Mouse (Mus musculus): ENCODE measurements around the gene Olfr1058. TPM values are rescaled to one million over a fixed set of nuclear protein-coding genes. Genes with fewer than 3 reads are reported as not detected.
"Not testable (repeated sequence)": the region's sequence is repeated elsewhere in the genome, so short reads cannot be mapped to it uniquely, and the experiment has no call there.

Gene Olfr1058
- total RNA-seq (2021), result not detected

DNA sequence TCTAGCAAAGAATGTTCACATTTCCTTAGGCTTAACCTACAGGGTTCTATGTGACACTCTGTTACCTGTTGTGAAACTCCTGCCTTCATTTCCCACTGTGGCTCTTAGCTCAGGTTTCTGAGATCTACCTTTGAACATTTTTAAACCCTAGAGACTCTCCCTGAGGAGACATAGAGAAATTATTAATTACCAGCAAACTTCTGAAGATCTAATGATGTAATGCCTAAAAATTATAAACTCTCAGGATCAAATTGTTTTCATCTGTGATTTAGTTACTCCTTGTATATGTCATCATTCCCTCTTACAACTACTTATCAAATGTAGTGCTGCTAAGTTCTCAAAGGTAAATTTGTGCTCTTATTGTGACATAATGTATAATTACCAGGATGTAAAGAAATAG lies at the start of gene Olfr1058:
Olfr1058 (minus strand) TSS at position 101 of the 400 bp plus-strand sequence.
- not testable (repeated sequence) for DNase-seq (ENCODE audit: extremely low spot score in 1 of 2, low spot score in 1 of 2)

DNA sequence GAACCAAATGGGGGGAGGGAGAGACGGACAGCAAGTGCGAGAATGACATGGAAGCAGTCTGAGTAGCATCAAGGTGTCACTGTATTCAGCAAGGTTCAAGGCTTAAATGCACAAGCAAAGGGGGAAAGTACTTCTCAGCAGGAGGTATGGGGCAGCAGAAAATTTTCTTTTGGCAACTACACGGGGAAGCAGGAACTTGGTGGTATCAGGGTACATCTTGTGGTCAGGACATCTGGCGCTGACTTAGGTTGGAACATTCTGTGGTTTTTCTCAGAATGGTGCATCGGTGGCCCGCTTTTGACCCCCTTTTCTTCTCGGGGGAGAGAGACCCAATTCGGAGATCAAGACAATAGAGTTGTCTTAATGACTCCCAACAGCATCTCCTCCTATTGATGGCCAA lies 40.1 kb upstream of the Olfr1058 start:
- not testable (repeated sequence) for DNase-seq (ENCODE audit: extremely low spot score in 1 of 2, low spot score in 1 of 2)

DNA sequence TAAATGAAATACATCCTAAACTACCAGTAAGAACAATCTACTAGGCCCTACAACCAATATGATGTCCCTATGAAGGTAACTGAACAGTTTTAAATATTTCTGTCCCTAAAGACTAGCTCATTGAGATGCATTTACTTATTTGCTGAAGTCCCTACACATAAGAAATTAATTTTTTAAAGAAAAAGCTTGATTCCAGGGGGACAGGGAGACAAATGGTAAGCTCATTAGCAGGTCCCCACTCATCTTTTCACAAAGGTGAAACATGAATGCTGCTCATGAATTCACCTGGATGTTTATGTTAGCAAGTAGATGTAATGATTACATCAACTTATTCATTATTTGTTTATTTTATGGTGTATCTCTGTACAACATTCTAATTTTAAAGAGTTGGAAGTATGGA lies 38.3 kb upstream of the Olfr1058 start, which contains the start of gene Olfr1062:
Olfr1062 (minus strand) TSS at position 101 of the 400 bp plus-strand sequence.
- DNase-seq (ENCODE audit: extremely low spot score in 1 of 2, low spot score in 1 of 2), result not testable (repeated sequence)

DNA sequence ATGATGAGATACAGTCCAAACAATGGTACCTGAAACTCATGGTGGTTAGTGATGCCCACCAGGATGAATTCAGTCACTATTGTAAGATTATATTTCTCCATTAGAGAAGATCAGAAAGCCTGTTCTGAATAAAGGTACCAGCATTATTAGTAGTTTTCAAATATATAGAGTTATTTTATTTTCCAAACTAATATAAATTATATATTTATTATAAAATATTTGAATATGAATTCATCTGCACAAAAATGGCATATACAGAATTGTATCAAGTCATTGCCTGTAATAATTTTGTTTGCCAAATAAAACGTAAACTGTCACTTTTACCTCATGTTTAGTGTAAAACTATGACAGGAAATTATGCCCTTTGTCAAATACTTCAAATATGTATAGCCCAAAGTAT lies 25.6 kb upstream of the Olfr1058 start, which contains the start of gene Olfr1061:
Olfr1061 (minus strand) TSS at position 101 of the 400 bp plus-strand sequence.
- no peak for DNase-seq (ENCODE audit: extremely low spot score in 1 of 2, low spot score in 1 of 2)

DNA sequence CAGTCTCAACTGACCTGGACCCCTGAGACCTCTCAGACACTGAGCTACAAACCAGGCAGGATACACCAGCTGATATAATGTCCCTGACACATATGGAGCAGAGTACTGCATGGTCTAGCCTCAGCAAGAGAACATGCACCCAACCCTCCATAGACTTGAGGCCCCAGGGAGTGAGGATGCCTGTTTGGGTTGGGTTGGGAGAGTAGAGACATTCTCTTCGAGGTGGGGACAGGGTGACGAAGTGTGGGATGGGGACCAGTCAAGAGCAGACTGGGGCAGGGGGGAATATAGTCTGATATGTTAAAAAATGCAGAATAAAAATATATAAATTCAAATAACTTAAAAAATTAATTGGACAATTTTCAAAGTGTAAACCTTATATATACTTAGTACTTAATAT lies 6.8 kb upstream of the Olfr1058 start:
- DNase-seq (ENCODE audit: extremely low spot score in 1 of 2, low spot score in 1 of 2), result no peak

DNA sequence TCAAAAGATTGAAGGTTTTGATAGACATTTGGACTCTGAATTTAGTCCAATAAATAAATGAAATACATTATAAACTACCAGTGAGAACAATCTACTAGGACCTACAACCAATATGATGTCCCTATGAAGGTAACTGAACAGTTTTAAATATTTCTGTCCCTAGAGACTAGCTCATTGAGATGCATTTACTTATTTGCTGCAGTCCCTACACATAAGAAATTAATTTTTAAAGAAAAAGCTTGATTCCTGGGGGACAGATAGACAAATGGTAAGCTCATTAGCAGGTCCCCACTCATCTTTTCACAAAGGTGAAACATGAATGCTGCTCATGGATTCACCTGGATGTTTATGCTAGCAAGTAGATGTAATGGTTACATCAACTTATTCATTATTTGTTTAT lies 10.1 kb downstream of the Olfr1058 start, which contains the start of gene Olfr1057:
Olfr1057 (minus strand) TSS at position 101 of the 400 bp plus-strand sequence.
- DNase-seq (ENCODE audit: extremely low spot score in 1 of 2, low spot score in 1 of 2), result no peak

DNA sequence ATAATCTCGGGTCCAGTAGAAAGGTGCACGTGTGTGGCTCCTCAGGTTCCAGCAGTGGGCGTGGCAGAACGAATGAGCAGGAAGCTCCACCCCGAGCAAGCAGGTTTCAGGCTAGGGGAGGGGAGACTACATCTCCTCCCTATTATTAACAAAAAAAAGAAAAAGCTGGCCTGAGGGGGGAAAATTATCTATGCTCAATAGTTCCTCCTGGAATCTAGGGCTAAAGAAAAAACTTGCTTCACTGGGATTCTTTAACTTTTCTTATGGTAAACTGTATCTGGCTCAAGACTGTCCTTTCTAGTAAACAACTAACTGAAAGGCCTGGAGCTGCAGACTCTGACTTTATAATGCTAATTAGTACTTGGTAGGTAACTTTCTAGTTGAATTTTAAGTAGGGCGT lies 22.0 kb downstream of the Olfr1058 start:
- not testable (repeated sequence) for DNase-seq (ENCODE audit: extremely low spot score in 1 of 2, low spot score in 1 of 2)

DNA sequence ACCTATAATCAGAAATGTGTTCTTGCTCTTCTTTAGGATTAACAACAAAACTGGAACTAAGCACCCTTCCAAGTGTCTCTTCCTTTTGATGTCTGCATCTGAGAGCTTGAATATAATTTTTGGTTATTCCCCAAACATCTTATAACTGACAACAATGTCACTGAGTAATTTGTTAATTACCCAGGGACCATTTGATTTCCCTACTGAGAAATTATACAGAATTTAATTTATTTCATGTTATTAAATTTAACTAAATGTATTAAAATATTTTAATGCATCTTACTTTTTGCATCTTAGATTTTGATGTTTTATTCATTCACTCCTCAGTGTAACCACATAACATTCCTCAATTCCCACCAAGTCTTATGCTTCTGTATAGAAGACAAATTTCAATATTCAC lies 26.0 kb downstream of the Olfr1058 start, which contains the start of gene Olfr1056:
Olfr1056 (minus strand) TSS at position 101 of the 400 bp plus-strand sequence.
- no peak for DNase-seq (ENCODE audit: extremely low spot score in 1 of 2, low spot score in 1 of 2)

DNA sequence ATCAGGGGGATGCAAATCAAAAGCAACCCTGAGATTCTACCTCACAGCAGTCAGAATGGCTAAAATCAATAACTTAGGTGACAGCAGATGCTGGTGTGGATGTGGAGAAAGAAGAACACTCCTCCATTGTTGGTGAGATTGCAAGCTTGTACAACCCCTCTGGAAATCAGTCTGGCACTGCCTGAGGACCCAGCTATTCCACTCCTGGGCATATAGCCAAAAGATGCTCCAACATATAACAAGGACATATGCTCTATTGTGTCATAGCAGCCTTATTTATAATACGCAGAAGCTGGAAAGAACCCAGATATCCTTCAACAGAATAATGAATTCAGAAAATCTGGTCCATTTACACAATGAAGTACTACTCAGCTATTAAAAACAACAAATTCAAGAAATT lies 36.6 kb downstream of the Olfr1058 start:
- not testable (repeated sequence) for DNase-seq (ENCODE audit: extremely low spot score in 1 of 2, low spot score in 1 of 2)

DNA sequence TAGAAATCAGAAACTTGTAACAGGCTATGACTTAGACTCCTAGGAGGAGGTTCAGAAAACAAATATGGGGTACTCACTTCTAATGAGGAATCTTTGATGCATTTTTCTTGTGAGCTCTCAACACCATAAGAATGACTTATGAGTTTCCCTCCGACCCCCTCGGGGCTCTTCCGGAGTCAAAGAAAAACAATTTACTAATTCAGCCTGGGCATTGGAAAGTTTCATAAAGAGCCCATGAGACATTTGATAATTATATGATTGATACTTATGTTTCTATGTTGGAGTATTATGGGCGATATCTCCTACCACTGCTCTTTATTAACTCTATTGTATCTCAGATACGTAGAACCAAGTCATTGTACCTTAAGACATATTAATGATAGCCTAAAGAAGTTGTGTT lies 38.2 kb downstream of the Olfr1058 start, which contains the start of gene Olfr1055:
Olfr1055 (minus strand) TSS at position 101 of the 400 bp plus-strand sequence.
- no peak for DNase-seq (ENCODE audit: extremely low spot score in 1 of 2, low spot score in 1 of 2)

DNA sequence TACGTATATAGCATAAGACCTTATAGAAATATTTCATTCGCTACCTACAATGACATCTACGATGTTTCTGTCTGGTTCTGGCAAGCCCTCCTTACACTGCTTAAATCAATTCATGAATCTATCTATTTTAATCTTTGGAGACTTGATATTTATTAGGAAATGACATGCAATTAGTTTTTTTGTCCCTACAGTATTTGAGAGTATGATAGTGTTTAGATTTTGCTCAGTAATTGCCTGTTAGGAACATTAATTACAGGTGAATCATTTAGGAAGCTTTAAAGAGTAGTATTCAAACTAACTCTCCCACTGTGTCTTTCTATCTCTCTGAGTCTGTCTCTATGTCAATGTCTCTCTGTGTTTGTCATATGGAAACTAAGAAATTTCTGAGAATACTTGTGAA lies 53.0 kb downstream of the Olfr1058 start, which contains the start of gene Olfr1054:
Olfr1054 (minus strand) TSS at position 101 of the 400 bp plus-strand sequence.
- no peak for DNase-seq (ENCODE audit: extremely low spot score in 1 of 2, low spot score in 1 of 2)

Other genes starting within 250 kb of the Olfr1058 start
- gene Olfr1040, start 241.8 kb downstream of the Olfr1058 start, total RNA-seq (2021), result not detected
- gene Olfr1042, start 226.7 kb downstream of the Olfr1058 start, total RNA-seq (2021), result not detected
- gene Olfr1043, start 221.0 kb downstream of the Olfr1058 start, total RNA-seq (2021), result not detected
- gene Olfr1044, start 210.7 kb downstream of the Olfr1058 start, total RNA-seq (2021), result not detected
- gene Olfr52, start 202.9 kb downstream of the Olfr1058 start, total RNA-seq (2021), result not detected
- gene Olfr1045, start 185.6 kb downstream of the Olfr1058 start, total RNA-seq (2021), result not detected
- not detected for gene Olfr1046, start 169.2 kb downstream of the Olfr1058 start, total RNA-seq (2021)
- gene Olfr1047, start 157.2 kb downstream of the Olfr1058 start, total RNA-seq (2021), result not detected
- gene Olfr1048, start 148.3 kb downstream of the Olfr1058 start, total RNA-seq (2021), result not detected
- gene Olfr1049, start 130.2 kb downstream of the Olfr1058 start, total RNA-seq (2021), result not detected
- not detected for gene Olfr1051, start 109.5 kb downstream of the Olfr1058 start, total RNA-seq (2021)
- gene Olfr1052, start 96.1 kb downstream of the Olfr1058 start, total RNA-seq (2021), result not detected
- gene Olfr1053, start 73.3 kb downstream of the Olfr1058 start, total RNA-seq (2021), result not detected
- not detected for gene Olfr1054, start 53.1 kb downstream of the Olfr1058 start, total RNA-seq (2021)
- gene Olfr1055, start 38.3 kb downstream of the Olfr1058 start, total RNA-seq (2021), result not detected
- gene Olfr1056, start 26.1 kb downstream of the Olfr1058 start, total RNA-seq (2021), result not detected
- not detected for gene Olfr1057, start 10.2 kb downstream of the Olfr1058 start, total RNA-seq (2021)
- not detected for gene Olfr1061, start 25.5 kb upstream of the Olfr1058 start, total RNA-seq (2021)
- not detected for gene Olfr1062, start 38.2 kb upstream of the Olfr1058 start, total RNA-seq (2021)
- not detected for gene Olfr1065, start 62.0 kb upstream of the Olfr1058 start, total RNA-seq (2021)
- gene Olfr1066, start 67.7 kb upstream of the Olfr1058 start, total RNA-seq (2021), result not detected
- gene Olfr228, start 98.8 kb upstream of the Olfr1058 start, total RNA-seq (2021), result not detected
- gene Olfr1076, start 119.9 kb upstream of the Olfr1058 start, total RNA-seq (2021), result not detected
- gene Olfr1079, start 153.9 kb upstream of the Olfr1058 start, total RNA-seq (2021), result not detected
- not detected for gene Olfr1080, start 169.7 kb upstream of the Olfr1058 start, total RNA-seq (2021)
- gene Olfr1082, start 210.4 kb upstream of the Olfr1058 start, total RNA-seq (2021), result not detected

Measured in layer of hippocampus, postnatal 25 days (tissue).